Mouse (Mus musculus) A20 (cell line): ENCODE results near the gene Fbxo40.

Source experiments
- DNase-seq: peaks from one replicate; pipeline ENCODE4 v3.0.0-alpha.2; 2011; ENCODE audit warnings: low read depth, low spot score

The Fbxo40 gene

DNA sequence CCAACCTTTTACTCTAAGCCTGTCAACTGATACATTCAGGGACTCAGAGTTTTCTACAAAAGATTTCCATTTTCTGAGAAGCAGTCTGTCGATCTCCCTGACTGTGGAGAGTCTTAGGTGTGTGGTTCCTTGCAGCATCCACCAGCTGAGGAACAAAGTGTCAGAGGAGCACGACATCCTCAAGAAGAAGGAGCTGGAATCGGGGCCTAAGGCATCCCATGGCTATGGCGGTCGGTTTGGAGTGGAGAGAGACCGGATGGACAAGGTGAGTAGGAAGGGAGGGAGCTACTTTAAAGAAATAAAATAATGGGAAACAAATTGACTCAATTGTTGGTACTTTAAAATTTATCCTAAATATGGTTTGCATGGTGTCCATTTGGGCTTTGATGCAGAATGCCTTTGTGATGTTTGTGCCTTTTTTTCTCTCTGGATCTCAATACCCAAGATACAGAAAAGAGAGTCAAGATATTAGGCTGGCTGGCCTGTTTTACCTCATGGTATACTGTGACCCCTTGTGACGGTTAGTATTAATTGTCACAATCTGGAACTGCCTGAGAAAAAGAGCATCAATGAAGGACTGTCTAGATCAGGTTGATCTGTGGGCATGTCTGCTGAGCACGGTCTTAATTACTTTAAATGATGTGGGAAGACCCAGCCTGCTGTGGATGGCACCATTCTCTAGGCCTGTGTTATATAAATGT lies 43.7 kb downstream of the Fbxo40 start:
- DNase-seq: no peak

DNA sequence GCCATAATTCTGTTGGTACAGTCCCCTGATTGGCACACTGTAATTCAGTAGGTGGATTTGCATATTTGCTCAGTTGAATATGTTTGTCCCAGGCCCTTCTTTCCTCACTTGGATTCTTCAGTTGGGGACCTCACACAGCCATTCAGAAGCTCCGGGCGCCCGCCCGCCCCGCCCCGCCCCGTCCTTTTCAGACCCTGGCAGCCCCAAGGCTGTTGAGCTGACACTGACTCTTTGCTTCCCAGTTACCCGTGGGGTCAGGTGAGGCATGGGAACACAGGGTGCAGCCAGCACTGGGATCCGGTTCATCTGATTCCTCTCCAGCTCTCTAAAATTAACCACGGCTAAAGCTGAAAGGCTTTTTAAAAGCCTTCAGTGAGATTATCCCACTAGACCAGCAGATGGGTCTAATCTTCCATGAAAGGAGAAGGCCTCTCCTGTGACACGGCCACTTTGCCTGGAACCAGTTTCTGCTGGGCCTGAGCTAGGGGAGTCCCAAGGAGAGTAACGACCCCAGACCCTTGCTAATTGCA lies 45.3 kb downstream of the Fbxo40 start:
- no peak for DNase-seq

DNA sequence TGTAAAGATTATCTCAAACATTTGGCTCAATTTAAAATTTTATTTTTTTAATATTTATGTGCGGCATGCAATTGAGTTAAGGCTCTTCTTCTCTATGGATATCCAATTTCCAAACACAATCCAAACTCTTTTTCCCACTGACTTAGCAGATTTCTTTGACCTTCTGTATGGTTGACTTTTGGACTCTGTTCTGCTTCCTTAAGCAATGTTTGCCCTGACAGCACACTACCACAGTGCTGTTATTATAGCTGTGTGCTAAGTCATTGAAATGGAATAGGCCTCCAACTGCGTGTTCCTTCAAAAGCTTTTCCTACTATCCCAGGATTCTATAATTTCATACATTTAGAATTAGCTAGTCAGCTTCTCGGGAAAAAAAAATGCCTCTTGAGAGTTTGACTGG lies 46.7 kb downstream of the Fbxo40 start:
- no peak for DNase-seq

DNA sequence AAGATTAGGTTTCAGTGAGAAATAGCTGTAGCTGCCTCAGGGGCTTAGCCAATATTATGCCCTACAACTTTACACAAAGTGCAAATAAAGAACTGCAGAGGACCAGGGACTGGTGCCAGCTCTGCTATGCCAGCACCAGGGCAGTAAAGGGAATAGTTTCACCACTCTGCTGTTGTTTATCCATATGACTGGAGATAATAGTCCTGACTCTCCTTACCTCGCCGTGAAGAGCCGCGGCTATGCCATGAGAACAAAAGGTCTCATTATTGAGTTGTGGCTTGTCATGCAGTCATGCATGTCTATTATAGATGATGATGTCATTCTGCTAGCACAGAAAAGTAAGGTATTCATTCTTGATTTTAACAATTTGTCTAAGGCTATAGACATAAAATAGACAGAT lies 48.4 kb downstream of the Fbxo40 start:
- no peak for DNase-seq

DNA sequence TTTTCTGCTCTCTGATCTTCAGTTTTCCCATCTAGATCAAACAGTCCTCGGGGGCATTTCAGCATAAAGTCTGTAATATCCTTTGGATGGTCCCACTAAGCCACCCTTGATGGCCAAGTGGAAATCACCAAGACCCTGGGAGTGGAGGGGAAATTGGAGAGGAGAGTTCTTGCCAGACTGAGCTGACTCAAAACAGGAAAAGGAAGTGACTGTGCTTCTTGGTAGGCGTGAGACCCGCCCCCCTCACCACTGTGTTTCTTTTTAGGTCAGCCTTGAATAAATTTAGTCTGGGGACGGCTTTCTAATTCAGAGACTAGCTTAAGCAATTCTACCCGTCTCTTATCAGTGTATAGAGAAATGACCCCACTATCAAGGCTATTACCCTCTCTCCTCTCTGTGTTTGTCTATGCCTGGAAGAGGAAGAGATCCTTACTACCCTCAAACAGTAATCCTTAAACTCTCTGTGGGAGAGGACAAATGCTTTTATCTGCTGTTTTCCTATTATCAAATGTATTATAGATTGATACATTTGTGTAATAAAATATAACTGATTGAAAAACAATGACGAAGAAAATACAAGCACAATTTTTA lies 49.0 kb downstream of the Fbxo40 start:
- DNase-seq: peak; percentile 90

DNA sequence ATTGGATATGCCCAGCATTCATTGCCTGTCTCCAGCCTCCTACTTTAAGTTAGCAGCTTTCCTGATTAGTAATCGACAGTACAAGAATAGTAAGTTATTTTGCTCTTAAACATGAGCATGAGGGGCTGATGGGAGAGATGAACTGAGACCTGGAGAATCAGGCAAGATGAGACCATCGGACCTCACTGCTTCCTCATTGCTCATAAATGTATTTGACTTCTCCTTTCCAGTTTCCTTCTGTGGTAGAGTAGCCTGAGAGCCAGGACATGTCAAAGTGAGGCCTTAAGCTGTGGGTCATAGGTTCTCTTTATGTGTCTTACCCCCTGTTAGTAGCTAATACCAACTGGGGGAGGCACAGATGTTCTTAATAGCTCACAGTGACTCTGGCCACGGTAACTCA lies 54.5 kb downstream of the Fbxo40 start:
- peak; percentile 82 for DNase-seq

DNA sequence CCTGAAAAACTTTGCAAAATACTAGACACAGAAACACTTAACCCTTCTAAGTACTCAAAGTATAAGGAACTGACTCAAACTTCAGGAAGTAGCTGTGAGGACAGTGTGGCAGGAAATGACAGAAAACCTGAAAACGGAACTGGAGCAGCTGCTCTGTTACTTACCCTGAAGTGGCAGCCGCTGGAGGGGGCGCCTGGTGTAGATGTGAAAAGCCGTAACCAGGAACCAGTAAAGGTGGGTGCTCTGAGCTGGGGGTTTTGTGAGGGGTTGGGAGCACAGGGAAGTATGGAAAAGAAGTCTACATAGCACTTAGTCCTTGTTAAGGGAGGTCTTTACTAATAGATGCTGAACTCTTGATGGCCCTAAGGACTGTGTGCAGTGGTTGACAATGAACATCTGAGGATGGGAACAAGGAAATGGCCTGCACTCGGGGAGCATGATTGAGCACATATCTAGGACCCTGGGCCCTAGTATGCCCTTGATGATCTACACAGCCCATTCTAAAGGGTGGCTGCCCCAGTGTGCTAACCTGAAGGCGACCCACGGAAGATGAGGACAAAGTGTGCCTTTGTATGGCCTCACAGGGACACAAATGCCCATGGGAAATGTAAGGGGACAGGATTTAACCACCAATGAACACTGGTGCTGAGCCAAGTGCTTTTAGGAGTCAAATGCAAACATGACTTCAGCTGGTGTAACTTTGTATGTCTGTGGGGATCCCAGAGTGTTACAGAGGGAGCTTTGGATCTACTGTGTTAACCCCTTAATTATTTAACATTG lies 55.2 kb downstream of the Fbxo40 start, which contains the start of gene Hcls1:
TSS of gene Hcls1 (plus strand) at position 143 of the 780 bp plus-strand sequence.
- DNase-seq: peak; percentile 92

DNA sequence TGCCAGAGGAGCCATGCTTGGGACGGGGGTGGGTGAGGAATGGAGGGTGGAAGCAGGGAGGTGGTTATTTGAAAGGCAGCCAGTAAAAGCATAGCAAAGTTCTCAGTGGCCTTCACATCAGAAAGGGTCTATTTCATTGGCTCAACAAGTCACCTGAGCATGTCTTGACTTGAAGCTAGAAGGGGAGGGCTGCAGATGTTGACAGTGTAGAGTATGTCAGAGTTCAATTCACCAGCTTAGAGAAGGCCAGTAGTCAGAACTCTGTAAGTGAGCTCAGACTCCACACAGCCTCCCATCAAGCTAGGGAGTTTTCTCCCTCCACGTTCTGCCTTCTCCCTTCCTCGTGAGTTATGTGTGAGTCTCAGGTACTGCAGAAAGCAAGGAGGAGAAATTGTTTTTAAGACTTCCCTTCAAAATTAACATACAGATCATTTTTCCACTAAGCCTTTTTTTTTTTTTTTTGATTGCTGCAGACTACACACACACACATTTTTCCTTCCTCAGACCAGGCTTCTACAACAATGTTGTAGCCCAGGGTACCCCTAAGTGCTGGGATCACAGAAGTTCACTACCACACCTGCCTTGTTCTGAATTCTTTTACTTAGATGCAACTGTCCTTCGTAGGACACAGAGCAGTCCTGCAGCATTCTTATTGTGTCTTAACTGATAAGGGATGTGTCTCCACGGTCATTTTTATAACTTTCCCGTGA lies 56.0 kb downstream of the Fbxo40 start:
- peak; percentile 84 for DNase-seq

DNA sequence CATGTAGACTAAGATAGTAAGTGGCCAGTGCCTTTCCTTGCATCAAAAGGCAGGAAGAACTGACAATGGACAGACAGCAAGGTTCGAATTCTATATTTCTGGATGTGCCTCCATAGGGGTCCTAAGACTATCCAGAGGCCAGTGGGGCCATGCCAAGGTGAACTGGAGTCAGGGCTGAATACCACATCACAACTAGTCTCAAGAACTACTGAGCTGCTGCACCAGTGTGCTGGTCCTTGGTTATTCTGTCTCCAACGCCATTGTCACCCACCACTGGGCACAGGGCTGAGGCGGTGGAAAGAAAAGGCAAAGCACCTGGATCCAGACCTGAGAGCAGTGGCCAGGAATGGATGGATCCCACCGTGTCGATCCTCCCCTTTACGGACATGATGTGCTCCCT lies 57.7 kb downstream of the Fbxo40 start:
- no peak for DNase-seq

DNA sequence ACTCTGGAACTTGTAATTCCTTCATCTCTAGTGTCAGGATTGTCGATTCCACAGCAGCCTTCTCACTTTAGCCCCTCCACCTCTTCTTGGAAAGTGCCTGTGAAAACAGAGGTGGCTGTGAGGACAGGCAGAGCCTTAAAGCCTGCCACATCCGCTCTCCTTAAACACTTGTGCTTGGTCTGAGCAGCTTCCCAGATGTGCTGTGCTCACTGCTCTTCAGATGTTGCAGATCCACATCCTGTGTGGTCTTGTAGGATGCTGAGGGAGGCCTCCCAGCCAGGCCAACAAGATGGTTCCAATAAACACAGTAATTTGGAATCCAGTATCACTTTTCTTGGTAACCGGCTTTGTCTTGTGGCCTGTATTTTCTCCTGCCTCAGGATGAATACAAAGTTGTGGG lies 58.3 kb downstream of the Fbxo40 start:
- DNase-seq: no peak

DNA sequence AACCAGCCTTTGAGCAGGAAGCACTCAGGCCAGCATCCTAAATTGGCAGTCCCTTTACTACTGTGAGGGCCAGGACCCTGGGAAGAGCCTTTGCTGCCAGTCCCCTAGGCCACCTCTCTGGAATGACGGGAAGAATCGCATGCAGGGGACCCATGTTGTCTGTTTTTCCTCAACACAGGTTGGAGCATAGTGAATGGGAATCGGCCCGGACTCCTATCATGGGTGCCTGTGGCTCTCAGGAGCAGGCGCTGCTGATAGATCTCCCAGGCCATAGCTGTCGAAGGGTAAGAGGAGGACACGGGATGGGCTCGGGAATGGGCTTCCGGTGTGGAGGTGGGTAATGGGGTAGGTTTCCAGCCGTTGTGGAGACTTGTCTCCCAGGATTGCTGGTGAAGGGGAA lies 58.9 kb downstream of the Fbxo40 start:
- DNase-seq: no peak

DNA sequence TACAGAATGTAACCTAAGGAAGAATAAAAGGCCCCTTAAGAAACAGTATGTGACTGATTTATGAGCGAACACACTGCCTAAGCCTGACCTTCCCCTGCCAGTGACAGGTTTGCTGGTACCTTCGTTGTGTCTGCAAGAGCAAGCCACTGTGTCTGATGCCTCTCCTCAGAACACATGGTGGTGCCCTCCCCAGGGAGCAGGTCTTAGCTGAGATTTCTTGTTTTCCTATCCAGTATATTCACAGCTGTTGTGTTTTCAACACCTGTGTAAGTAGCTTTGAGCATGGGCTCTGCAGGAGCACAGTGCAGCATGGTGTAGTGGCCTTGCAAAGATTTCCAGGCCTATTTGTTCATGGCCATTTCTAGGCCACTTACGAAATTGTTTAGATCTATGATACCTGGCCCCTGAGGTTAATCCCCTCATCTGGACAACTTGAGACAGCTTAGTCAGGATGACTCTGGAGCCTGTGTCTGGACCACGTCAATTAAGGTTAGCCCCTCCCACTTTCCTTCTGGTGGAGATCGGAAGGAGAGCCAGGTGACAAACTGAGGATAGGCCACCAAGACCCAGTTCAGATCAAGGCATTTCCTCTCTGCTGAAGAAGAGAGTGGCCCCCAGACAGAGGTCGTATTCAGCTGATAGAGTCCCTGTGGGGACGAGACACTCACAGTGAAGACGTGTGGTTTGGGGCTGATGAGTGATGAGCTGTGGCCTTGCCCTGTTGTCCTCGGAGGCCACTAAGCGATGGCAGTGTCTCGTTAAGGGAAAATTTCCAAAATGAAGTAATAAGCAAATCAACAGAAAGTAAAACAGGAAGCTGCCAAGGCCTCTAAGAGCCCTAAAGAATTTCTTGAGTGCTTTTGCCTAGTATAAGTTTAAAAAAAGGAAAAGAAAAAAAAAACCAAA lies 59.8 kb downstream of the Fbxo40 start:
- DNase-seq: peak; percentile 74

DNA sequence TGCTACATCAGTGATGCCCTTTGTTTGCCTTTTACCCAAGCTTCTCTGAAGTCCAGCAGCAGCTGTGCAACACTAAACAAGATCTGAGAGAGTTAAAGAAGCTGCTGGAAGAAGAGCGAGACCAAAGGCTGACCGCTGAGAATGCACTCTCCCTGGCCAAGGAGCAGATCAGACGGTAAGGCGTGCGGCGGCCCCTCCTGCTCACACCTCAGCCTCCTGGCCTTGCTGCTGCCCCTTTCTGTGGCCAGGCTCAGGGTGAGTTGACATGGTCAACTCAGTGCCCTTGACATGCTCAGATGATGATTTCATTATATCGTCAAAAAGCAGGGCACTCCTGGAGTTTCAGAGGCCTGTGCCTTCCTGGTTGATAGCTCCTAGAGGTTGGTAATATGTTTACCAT lies 61.1 kb downstream of the Fbxo40 start:
- no peak for DNase-seq

DNA sequence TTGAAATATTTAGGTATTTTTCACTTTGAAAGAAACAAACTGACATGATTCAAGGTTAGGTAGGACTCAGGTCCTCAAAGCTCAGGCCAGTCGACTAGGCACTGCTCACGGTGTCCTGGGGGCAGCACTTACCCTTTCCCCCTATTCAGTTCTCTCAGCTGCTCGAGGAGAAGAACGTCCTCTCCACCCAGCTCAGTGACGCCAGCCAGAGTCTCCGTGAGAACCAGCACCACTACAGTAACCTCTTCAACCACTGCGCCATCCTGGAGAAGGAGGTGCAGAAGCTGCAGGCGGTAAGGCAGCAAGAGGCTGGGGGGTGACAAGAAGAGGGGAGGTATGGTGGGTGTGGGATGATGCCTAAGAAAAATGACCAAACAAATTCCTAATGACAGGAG lies 62.2 kb downstream of the Fbxo40 start:
- DNase-seq: no peak

DNA sequence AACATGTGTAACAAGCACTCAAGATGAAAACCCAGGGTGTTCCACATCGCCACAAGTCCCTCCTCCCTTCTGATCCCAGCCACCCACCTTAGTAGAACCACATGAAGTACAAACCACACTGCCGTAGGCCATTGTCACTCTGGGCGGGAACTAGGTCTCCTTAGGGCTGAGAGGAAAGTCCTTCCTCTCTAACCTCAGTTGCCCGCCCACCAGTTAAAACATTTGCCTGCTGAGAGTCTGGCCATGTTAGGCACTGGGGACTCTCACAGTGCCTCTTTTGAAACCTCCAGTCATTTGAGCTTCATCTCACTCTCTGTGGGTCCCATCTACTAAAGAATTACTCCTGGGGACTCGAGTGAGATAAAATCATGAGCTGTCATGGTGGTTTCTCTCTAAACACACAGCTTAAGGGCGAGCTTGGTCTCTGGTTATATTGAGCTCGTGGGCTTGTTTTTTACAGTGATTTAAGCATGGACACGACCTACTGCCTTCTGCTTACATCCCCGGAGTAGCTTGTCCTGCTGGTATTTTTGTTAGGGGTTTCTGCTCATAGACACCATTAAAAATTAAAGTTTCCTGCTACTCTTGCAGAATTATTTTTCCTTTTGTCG lies 62.7 kb downstream of the Fbxo40 start:
- no peak for DNase-seq

DNA sequence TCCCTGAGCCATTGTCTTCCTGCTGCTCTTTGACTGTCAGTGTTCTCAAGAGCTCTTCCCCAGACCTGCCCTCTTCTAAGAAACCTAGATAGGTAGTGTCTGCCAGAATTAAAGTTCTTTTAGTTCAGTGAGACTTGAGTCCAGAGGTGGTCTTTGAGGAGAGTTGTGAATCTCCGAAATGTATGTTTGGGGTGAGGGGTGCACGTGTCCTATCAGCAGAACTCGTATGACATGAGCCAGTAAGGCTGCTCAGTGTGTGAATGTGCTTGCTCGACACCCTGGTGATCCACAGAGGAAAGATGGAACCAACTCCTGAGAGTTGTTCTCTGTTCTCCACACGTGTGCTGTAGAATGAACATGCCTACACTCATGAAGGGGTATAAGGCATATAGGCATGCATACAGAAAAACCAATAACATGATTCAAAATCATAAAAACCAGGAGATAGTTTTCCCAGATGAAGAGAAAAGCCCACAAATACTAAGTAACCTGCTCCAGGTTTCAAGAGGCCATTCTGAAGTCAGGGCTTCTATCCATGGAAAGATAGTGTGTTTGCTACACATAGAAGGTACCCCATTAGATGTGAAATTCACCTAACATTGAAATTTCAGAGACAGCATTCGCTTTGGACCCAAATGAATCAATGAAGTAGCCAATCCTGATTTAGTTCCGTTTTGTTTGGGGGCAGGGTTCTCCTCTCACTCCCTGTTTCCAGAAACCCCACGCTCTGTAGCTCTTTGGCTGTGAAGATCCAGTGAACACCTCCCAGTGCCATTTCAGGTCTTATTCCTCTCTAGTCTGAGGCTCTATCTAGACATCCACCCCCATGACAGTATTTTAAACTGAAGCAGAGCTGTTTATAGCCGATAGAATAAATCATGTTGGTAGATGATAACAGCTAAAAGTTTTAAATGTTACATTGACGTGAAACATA lies 63.5 kb downstream of the Fbxo40 start:
- DNase-seq: no peak

DNA sequence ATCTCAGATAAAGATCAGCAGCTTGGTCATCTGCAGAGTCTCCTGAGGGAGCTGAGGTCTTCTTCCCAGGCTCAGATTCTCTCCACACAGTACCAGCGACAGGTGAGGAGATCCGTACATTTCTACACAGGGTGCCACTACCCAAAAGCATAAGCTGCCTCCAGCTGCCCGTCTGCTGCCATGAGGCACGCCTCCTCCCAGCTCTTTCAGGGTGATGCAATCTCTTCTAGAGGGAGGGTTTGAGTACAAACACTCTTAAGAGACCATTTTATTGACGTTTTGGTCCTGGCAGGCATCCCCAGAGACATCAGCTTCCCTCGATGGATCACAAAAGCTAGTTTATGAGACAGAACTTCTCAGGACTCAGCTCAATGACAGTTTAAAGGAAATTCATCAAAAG lies 64.5 kb downstream of the Fbxo40 start:
- DNase-seq: no peak

DNA sequence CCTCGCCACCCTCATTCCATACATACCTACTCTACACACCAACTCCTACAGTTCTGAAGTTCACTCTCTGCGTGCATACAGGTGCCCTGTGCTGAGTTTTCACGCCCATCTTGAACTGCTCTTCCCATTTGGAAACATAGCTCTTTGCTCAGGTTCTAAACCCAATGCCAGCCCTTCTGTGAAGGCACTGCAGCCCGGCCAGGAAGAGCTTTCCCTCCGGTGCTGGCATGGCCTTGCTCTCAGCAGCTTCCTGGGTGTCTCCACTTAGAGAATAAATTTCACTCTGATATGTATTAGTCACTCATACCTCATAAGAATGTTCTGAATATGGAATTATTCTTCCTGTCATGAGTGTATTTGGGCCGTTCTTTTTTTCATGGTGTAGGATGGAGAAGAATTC lies 64.9 kb downstream of the Fbxo40 start:
- DNase-seq: no peak

DNA sequence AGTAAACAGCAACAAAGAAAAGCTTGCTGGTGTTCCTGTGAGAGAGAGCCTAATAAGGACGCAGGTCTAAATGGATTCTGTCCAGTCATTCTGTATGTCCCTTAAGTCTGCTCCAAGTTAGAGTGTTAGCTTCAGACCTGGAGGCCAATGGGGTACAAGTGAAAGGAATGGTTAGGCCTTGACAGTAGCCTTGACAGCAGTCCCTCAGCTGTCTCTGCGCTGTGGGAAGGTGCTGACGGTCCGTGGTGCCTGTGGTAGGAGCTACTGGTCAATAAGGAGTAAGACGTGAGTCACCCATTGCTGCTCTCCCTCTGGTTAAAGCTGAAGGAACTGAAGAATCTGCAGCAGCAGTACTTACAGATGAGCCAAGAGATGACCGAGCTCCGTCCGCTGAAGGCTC lies 66.0 kb downstream of the Fbxo40 start:
- DNase-seq: no peak
